ENCODE assay signal across 22 mouse cellular contexts in genomic region chr17:27551393-27551940, GRCm38 (mm10). TPM values are rescaled to one million over a fixed set of nuclear protein-coding genes. Genes with fewer than 3 reads are reported as not detected.
A peak's percentile ranks its signal among the peaks of the same experiment; 100 is the strongest.
DNase-seq lines count a peak whose midpoint lies in the region; ATAC-seq and TF ChIP-seq lines count a peak whose summit lies in the region.
"Had no signal": no experiment of that assay in that cellular context is flagged by ENCODE, and none has a peak within 500 bp of the region (broad histone marks: within the 10 kb centered on the region; RNA-seq: fewer than 3 reads in every experiment).

No protein-coding gene starts in this region.

- peak; percentile 23 for DNase-seq in cerebellum, adult 9-11 months
- DNase-seq in cerebellum, postnatal 10 days, result no peak
- DNase-seq in liver, postnatal 0 days, result no peak
- DNase-seq in liver, embryonic 11.5 days (ENCODE audit: low spot score), result no peak
- no peak for DNase-seq in ES-E14 (ENCODE audit: low read depth, low spot score)
- DNase-seq in gastrocnemius, adult 8-10 months (ENCODE audit: low spot score in 2 of 2), result no peak
- DNase-seq in layer of hippocampus, adult 8-10 months (ENCODE audit: low spot score in 2 of 2), result no peak
- DNase-seq: adrenal gland, postnatal 25 days; cerebellum, adult 18-20 months; heart, postnatal 36 days; lung, postnatal 10 days; right cerebral cortex, postnatal 4 days; thymus, postnatal 14 days had no signal

- WGBS in liver, postnatal 0 days (ENCODE audit: insufficient replicate concordance), result 50% methylated on average over 10 of the region's 10 CpGs
- WGBS in liver, embryonic 11.5 days, result 49% methylated on average over 10 of the region's 10 CpGs
- 68% methylated on average over 10 of the region's 10 CpGs for WGBS in macrophage (ENCODE audit: missing documents)

- peaks cover 40% of the 10 kb centered on the region for H3K4me1 ChIP-seq in liver, postnatal 0 days (ENCODE audit: insufficient read depth)
- H3K4me1 ChIP-seq in liver, embryonic 11.5 days (replicated peaks; ENCODE audit: control insufficient read depth, insufficient read depth, low read length), result peaks cover 43% of the 10 kb centered on the region
- H3K4me1 ChIP-seq in ES-E14 (ENCODE audit: control insufficient read depth in 2 of 2, insufficient read depth in 2 of 2, low read length in 2 of 2, poor library complexity in 1 of 2), result peaks cover 4 to 36% of the 10 kb centered on the region in 2 experiments

- H3K4me3 ChIP-seq in liver, postnatal 0 days (ENCODE audit: low read depth, low read length), result no peak overlapping the region
- no peak overlapping the region for H3K4me3 ChIP-seq in liver, embryonic 11.5 days (ENCODE audit: low read depth, low read length)
- H3K4me3 ChIP-seq in ES-E14 (ENCODE audit: insufficient read depth in 1 of 2, low read depth in 1 of 2, low read length in 2 of 2, poor library complexity in 1 of 2, severe bottlenecking in 1 of 2) (no peak overlapping the region), macrophage (ENCODE audit: inconsistent target) (no peak overlapping the region)
- H3K4me3 ChIP-seq: forebrain, embryonic 15.5 days; hindbrain, embryonic 15.5 days; intestine, embryonic 15.5 days; kidney, embryonic 15.5 days; limb, embryonic 13.5 days had no signal

- H3K79me2 ChIP-seq in macrophage (ENCODE audit: inconsistent target), result no peaks in the 10 kb centered on the region; the same call in 1 of the 2 replicates

- no peak overlapping the region for H3K27ac ChIP-seq in liver, postnatal 0 days (ENCODE audit: low read depth)
- no peak overlapping the region for H3K27ac ChIP-seq in liver, embryonic 11.5 days (ENCODE audit: low read depth, low read length)
- H3K27ac ChIP-seq in ES-E14 (ENCODE audit: insufficient read depth, low read depth, low read length, poor library complexity, severe bottlenecking), result 0 out of 2 replicates have a peak overlapping the region, but pooled peaks have one; percentile 26
- H3K27ac ChIP-seq in macrophage, result peak overlapping the region; percentile 88; the same call in 1 of the 2 replicates
- H3K27ac ChIP-seq: forebrain, embryonic 15.5 days; hindbrain, embryonic 15.5 days; intestine, embryonic 15.5 days; kidney, embryonic 15.5 days; limb, embryonic 13.5 days had no signal

- no peaks in the 10 kb centered on the region for H3K36me3 ChIP-seq in liver, postnatal 0 days (replicated peaks; ENCODE audit: insufficient read depth, low read length)
- no peaks in the 10 kb centered on the region for H3K36me3 ChIP-seq in liver, embryonic 11.5 days (ENCODE audit: control insufficient read depth, insufficient read depth, low read length)
- no peaks in the 10 kb centered on the region for H3K36me3 ChIP-seq in ES-E14 (ENCODE audit: control insufficient read depth, insufficient read depth, low read length, poor library complexity, severe bottlenecking)
- no peaks in the 10 kb centered on the region for H3K36me3 ChIP-seq in macrophage (ENCODE audit: inconsistent target)
- H3K36me3 ChIP-seq: forebrain, embryonic 15.5 days; hindbrain, embryonic 15.5 days; intestine, embryonic 15.5 days; kidney, embryonic 15.5 days; limb, embryonic 13.5 days had no signal

- TF ChIP-seq EP300 in liver, postnatal 0 days (IDR thresholded peaks at IDR 0.05; ENCODE audit: low read depth), result no peak

- no peak overlapping the region for H3K9ac ChIP-seq in liver, postnatal 0 days (replicated peaks)
- no peak overlapping the region for H3K9ac ChIP-seq in liver, embryonic 11.5 days (ENCODE audit: low read depth, low read length)
- peak overlapping the region; percentile 37; the same call in 1 of the 2 replicates for H3K9ac ChIP-seq in ES-E14 (ENCODE audit: insufficient read depth, low read depth, low read length, poor library complexity, severe bottlenecking)
- H3K9ac ChIP-seq: forebrain, embryonic 15.5 days; hindbrain, embryonic 15.5 days; intestine, embryonic 15.5 days; kidney, embryonic 15.5 days; limb, embryonic 13.5 days had no signal

- TF ChIP-seq CTCF in liver, postnatal 0 days (IDR thresholded peaks at IDR 0.05; ENCODE audit: low read depth), result peak; percentile 30; the same call in 1 of the 2 replicates

- no peak overlapping the region for H3K4me2 ChIP-seq in liver, postnatal 0 days (ENCODE audit: low read depth, low read length)
- no peak overlapping the region for H3K4me2 ChIP-seq in liver, embryonic 11.5 days
- H3K4me2 ChIP-seq: forebrain, embryonic 15.5 days; hindbrain, embryonic 15.5 days; intestine, embryonic 15.5 days; kidney, embryonic 15.5 days; limb, embryonic 13.5 days had no signal

- no peaks in the 10 kb centered on the region for H3K9me3 ChIP-seq in liver, postnatal 0 days (ENCODE audit: low read length)
- no peaks in the 10 kb centered on the region for H3K9me3 ChIP-seq in liver, embryonic 11.5 days (ENCODE audit: control insufficient read depth, low read length)
- no peaks in the 10 kb centered on the region for H3K9me3 ChIP-seq in ES-E14 (ENCODE audit: control insufficient read depth, insufficient read depth, low read depth, low read length)
- H3K9me3 ChIP-seq: forebrain, embryonic 15.5 days; hindbrain, embryonic 15.5 days; intestine, embryonic 15.5 days; kidney, embryonic 15.5 days; limb, embryonic 13.5 days had no signal

- no peak for ATAC-seq in liver, postnatal 0 days
- no peak for ATAC-seq in liver, embryonic 11.5 days (replicated peaks; ENCODE audit: low FRiP score)
- ATAC-seq: forebrain, embryonic 15.5 days; intestine, embryonic 15.5 days; Patski had no signal

- peaks cover 2% of the 10 kb centered on the region for H3K27me3 ChIP-seq in liver, postnatal 0 days (ENCODE audit: insufficient read depth, low read length)
- 0 out of 2 replicates have a peak, but pooled peaks cover 2% of the 10 kb centered on the region for H3K27me3 ChIP-seq in liver, embryonic 11.5 days (replicated peaks; ENCODE audit: control insufficient read depth, insufficient read depth, low read length)
- H3K27me3 ChIP-seq: intestine, embryonic 15.5 days; kidney, embryonic 15.5 days; limb, embryonic 13.5 days; Patski had no signal

- in situ Hi-C loops in ES-E14 (cut with MboI; ENCODE audit: low sequenced_read_pairs in 2 of 2, unreplicated experiment in 2 of 2), result no loop called here

TF ChIP-seq in ES-E14, 5 proteins besides CTCF, POLR2A, EP300 and RAD21:
- TF ChIP-seq HCFC1 (IDR thresholded peaks at IDR 0.05; ENCODE audit: borderline replicate concordance, insufficient read depth, low read length), result no peak
- no peak for TF ChIP-seq ZC3H11A (IDR thresholded peaks at IDR 0.05; ENCODE audit: borderline replicate concordance, low read depth, low read length)

RNA-seq across cellular contexts. Expression of gene Hmga1, which starts 4.8 kb away (rescaled TPM):
- polyA plus RNA-seq in liver, postnatal 0 days (2015; fragmentation: Nextera tagmentation; extraction: Ambion mirVana), result 64.0 and 64.9 TPM in 2 replicates
- 667 and 675 TPM in 2 replicates for polyA plus RNA-seq in liver, embryonic 11.5 days (2014; fragmentation: Nextera tagmentation; extraction: Ambion mirVana)
- total RNA-seq in ES-E14 (2012; rRNA removed), result 142 and 175 TPM in 2 replicates
- total RNA-seq in macrophage (2018; cell fraction: chromatin; rRNA removed), result 100 to 1,000 TPM in 3 of 26 experiments, 10 to 100 TPM in 23; 28.3 to 118 (median 66.0) TPM
- total RNA-seq in macrophage (2018; cell fraction: cytosol; rRNA removed), result 100 to 1,000 TPM; 322 to 681 (median 467) TPM
- 100 to 1,000 TPM in 24 of 26 experiments, 10 to 100 TPM in 2; 62.1 to 302 (median 193) TPM for total RNA-seq in macrophage (2018; cell fraction: nucleus; rRNA removed)
- 300 to 634 TPM (median 423 TPM) in 3 replicates for polyA plus RNA-seq in macrophage (2018)
- total RNA-seq in gastrocnemius, adult 8-10 months (2022), result 10 to 100 TPM; 27.6 to 34.9 (median 31.9) TPM
- total RNA-seq in layer of hippocampus, adult 8-10 months (2022), result 10 to 100 TPM; 30.4 to 39.8 (median 36.1) TPM

RNA-seq across cellular contexts. Expression of gene AI413582, which starts 14.1 kb away (rescaled TPM):
- polyA plus RNA-seq in liver, postnatal 0 days (2015; fragmentation: Nextera tagmentation; extraction: Ambion mirVana), result 15.0 and 16.7 TPM in 2 replicates
- 23.6 and 28.4 TPM in 2 replicates for polyA plus RNA-seq in liver, embryonic 11.5 days (2014; fragmentation: Nextera tagmentation; extraction: Ambion mirVana)
- total RNA-seq in ES-E14 (2012; rRNA removed), result 6.8 and 9.2 TPM in 2 replicates
- total RNA-seq in macrophage (2018; cell fraction: chromatin; rRNA removed), result 10 to 100 TPM; 10.6 to 63.5 (median 31.3) TPM
- total RNA-seq in macrophage (2018; cell fraction: cytosol; rRNA removed), result 100 to 1,000 TPM in 22 of 26 experiments, 10 to 100 TPM in 4; 81.5 to 158 (median 121) TPM
- total RNA-seq in macrophage (2018; cell fraction: nucleus; rRNA removed), result 10 to 100 TPM; 19.4 to 92.0 (median 44.1) TPM
- 42.9 to 137 TPM (median 117 TPM) in 3 replicates for polyA plus RNA-seq in macrophage (2018)
- total RNA-seq in gastrocnemius, adult 8-10 months (2022), result 1 to 10 TPM; 1.7 to 3.9 (median 2.8) TPM
- 10 to 100 TPM; 61.9 to 71.6 (median 65.0) TPM for total RNA-seq in layer of hippocampus, adult 8-10 months (2022)

RNA-seq across cellular contexts. Expression of gene Grm4, which starts 30.3 kb away (rescaled TPM):
- polyA plus RNA-seq in liver, postnatal 0 days (2015; fragmentation: Nextera tagmentation; extraction: Ambion mirVana), result not detected in 2 replicates
- polyA plus RNA-seq in liver, embryonic 11.5 days (2014; fragmentation: Nextera tagmentation; extraction: Ambion mirVana), result 0.12 and 0.18 TPM in 2 replicates
- 0.49 and 0.74 TPM in 2 replicates for total RNA-seq in ES-E14 (2012; rRNA removed)
- total RNA-seq in macrophage (2018; cell fraction: chromatin; rRNA removed), result under 1 TPM in 1 of 26 experiments, not detected in 25; 0.56 TPM
- total RNA-seq in macrophage (2018; cell fraction: cytosol; rRNA removed), result not detected
- under 1 TPM in 2 of 26 experiments, not detected in 24; 0.24 to 0.27 TPM for total RNA-seq in macrophage (2018; cell fraction: nucleus; rRNA removed)
- not detected in 3 replicates for polyA plus RNA-seq in macrophage (2018)
- under 1 TPM in 1 of 4 experiments, not detected in 3; 0.11 TPM for total RNA-seq in gastrocnemius, adult 8-10 months (2022)
- total RNA-seq in layer of hippocampus, adult 8-10 months (2022), result 10 to 100 TPM in 3 of 4 experiments, 1 to 10 TPM in 1; 9.9 to 13.0 (median 12.6) TPM
- polyA plus RNA-seq: heart, embryonic 14.5 days; liver, embryonic 16.5 days had no signal

Comparison
In these comparisons a context has a peak if more than half of its experiments do, and no peak if none do; other contexts are left out.
1. H3K27ac ChIP-seq: peak in ES-E14 (single experiment) and macrophage (single experiment); none in liver, postnatal 0 days (single experiment) and liver, embryonic 11.5 days (single experiment).